ENCODE assay signal across 17 mouse cellular contexts in genomic region chr1:131482242-131482641, GRCm38 (mm10). TPM values are rescaled to one million over a fixed set of nuclear protein-coding genes. Genes with fewer than 3 reads are reported as not detected.
A peak's percentile ranks its signal among the peaks of the same experiment; 100 is the strongest.
DNase-seq lines count a peak whose midpoint lies in the region; ATAC-seq and TF ChIP-seq lines count a peak whose summit lies in the region.
"Had no signal": no experiment of that assay in that cellular context is flagged by ENCODE, and none has a peak within 500 bp of the region (broad histone marks: within the 10 kb centered on the region; RNA-seq: fewer than 3 reads in every experiment).

No protein-coding gene starts in this region.

- no peak for TF ChIP-seq POLR2A in kidney, adult 2 months (IDR thresholded peaks at IDR 0.05; ENCODE audit: low read depth, low read length)

- peaks cover 16% of the 10 kb centered on the region for H3K4me1 ChIP-seq in forebrain, postnatal 0 days (ENCODE audit: insufficient read depth)
- H3K4me1 ChIP-seq in forebrain, embryonic 12.5 days: peaks cover 18% of the 10 kb centered on the region
- peaks cover 16% of the 10 kb centered on the region; the same call in 1 of the 2 replicates for H3K4me1 ChIP-seq in kidney, adult 2 months (ENCODE audit: control insufficient read depth, insufficient read depth, low read length)
- peaks cover 13% of the 10 kb centered on the region for H3K4me1 ChIP-seq in kidney, embryonic 16.5 days (ENCODE audit: insufficient read depth, low read length)
- peaks cover 5% of the 10 kb centered on the region for H3K4me1 ChIP-seq in hindbrain, embryonic 13.5 days (replicated peaks)
- H3K4me1 ChIP-seq: embryonic facial prominence, embryonic 15.5 days; midbrain, embryonic 15.5 days had no signal

- no peak overlapping the region for H3K27ac ChIP-seq in forebrain, postnatal 0 days (ENCODE audit: low read depth, low read length)
- no peak overlapping the region for H3K27ac ChIP-seq in forebrain, embryonic 12.5 days
- H3K27ac ChIP-seq in kidney, adult 2 months (ENCODE audit: insufficient read depth, low read depth, low read length): no peak overlapping the region
- H3K27ac ChIP-seq in kidney, embryonic 16.5 days (ENCODE audit: low read length): no peak overlapping the region
- H3K27ac ChIP-seq in hindbrain, embryonic 13.5 days: no peak overlapping the region
- H3K27ac ChIP-seq: embryonic facial prominence, embryonic 15.5 days; hindbrain, embryonic 12.5 days; midbrain, embryonic 15.5 days had no signal

- H3K4me3 ChIP-seq in forebrain, postnatal 0 days (ENCODE audit: low read depth, low read length): no peak overlapping the region
- H3K4me3 ChIP-seq in forebrain, embryonic 12.5 days (replicated peaks): no peak overlapping the region
- H3K4me3 ChIP-seq in kidney, adult 2 months (ENCODE audit: insufficient read depth, low read depth, low read length): no peak overlapping the region
- no peak overlapping the region for H3K4me3 ChIP-seq in kidney, embryonic 16.5 days (ENCODE audit: low read length)
- no peak overlapping the region for H3K4me3 ChIP-seq in hindbrain, embryonic 13.5 days
- H3K4me3 ChIP-seq: embryonic facial prominence, embryonic 15.5 days; hindbrain, embryonic 12.5 days; left cerebral cortex, adult 2 months; midbrain, embryonic 15.5 days had no signal

- H3K9me3 ChIP-seq in forebrain, postnatal 0 days (ENCODE audit: low read length): no peaks in the 10 kb centered on the region
- H3K9me3 ChIP-seq in forebrain, embryonic 12.5 days: peaks cover 7% of the 10 kb centered on the region; the same call in 1 of the 2 replicates
- peaks cover 12% of the 10 kb centered on the region; the same call in 1 of the 2 replicates for H3K9me3 ChIP-seq in kidney, embryonic 16.5 days (ENCODE audit: low read length)
- no peaks in the 10 kb centered on the region for H3K9me3 ChIP-seq in hindbrain, embryonic 13.5 days
- H3K9me3 ChIP-seq: midbrain, embryonic 15.5 days had no signal

- no peaks in the 10 kb centered on the region for H3K36me3 ChIP-seq in forebrain, postnatal 0 days (ENCODE audit: insufficient read depth)
- H3K36me3 ChIP-seq in forebrain, embryonic 12.5 days (replicated peaks): no peaks in the 10 kb centered on the region
- no peaks in the 10 kb centered on the region for H3K36me3 ChIP-seq in kidney, adult 2 months (ENCODE audit: control insufficient read depth, insufficient read depth, low read length)
- H3K36me3 ChIP-seq in kidney, embryonic 16.5 days (ENCODE audit: insufficient read depth, low read length): no peaks in the 10 kb centered on the region
- no peaks in the 10 kb centered on the region; the same call in 1 of the 2 replicates for H3K36me3 ChIP-seq in hindbrain, embryonic 13.5 days
- H3K36me3 ChIP-seq: embryonic facial prominence, embryonic 15.5 days; midbrain, embryonic 15.5 days had no signal

- no peak for TF ChIP-seq CTCF in forebrain, postnatal 0 days (IDR thresholded peaks at IDR 0.05; ENCODE audit: low read depth)
- no peak for TF ChIP-seq CTCF in kidney, adult 2 months (conservative IDR thresholded peaks at IDR 0.05; ENCODE audit: insufficient read depth, insufficient read length, low read depth, low read length)

- no peak overlapping the region for H3K4me2 ChIP-seq in forebrain, postnatal 0 days (ENCODE audit: low read depth)
- H3K4me2 ChIP-seq in forebrain, embryonic 12.5 days: no peak overlapping the region
- no peak overlapping the region for H3K4me2 ChIP-seq in kidney, embryonic 16.5 days (replicated peaks; ENCODE audit: low read depth, low read length)
- no peak overlapping the region for H3K4me2 ChIP-seq in hindbrain, embryonic 13.5 days
- H3K4me2 ChIP-seq: embryonic facial prominence, embryonic 15.5 days; hindbrain, embryonic 12.5 days; midbrain, embryonic 15.5 days had no signal

- peak; percentile 47; the same call in 1 of the 2 replicates for ATAC-seq in forebrain, postnatal 0 days
- no peak for ATAC-seq in forebrain, embryonic 12.5 days (ENCODE audit: low FRiP score)
- no peak for ATAC-seq in kidney, embryonic 16.5 days (ENCODE audit: low FRiP score, low TSS enrichment)
- ATAC-seq in hindbrain, embryonic 13.5 days (ENCODE audit: low FRiP score): no peak
- ATAC-seq: CD4-positive, CD25-positive, alpha-beta regulatory T cell, adult 4 months; forebrain, embryonic 14.5 days; intestine, embryonic 16.5 days; liver, postnatal 0 days; midbrain, embryonic 15.5 days had no signal

- 77% methylated on average over 3 of the region's 3 CpGs for WGBS in forebrain, postnatal 0 days
- 96% methylated on average over 3 of the region's 3 CpGs for WGBS in forebrain, embryonic 12.5 days
- WGBS in kidney, adult 2 months: 72% methylated on average over 3 of the region's 3 CpGs
- 78% methylated on average over 3 of the region's 3 CpGs for WGBS in kidney, embryonic 16.5 days
- WGBS in hindbrain, embryonic 13.5 days: 89% methylated on average over 3 of the region's 3 CpGs

- no peaks in the 10 kb centered on the region for H3K27me3 ChIP-seq in forebrain, postnatal 0 days (ENCODE audit: insufficient read depth, low read length)
- no peaks in the 10 kb centered on the region for H3K27me3 ChIP-seq in forebrain, embryonic 12.5 days
- no peaks in the 10 kb centered on the region for H3K27me3 ChIP-seq in kidney, adult 2 months (replicated peaks; ENCODE audit: control insufficient read depth, insufficient read depth, low read length)
- H3K27me3 ChIP-seq in kidney, embryonic 16.5 days (ENCODE audit: insufficient read depth, low read length): no peaks in the 10 kb centered on the region
- H3K27me3 ChIP-seq in hindbrain, embryonic 13.5 days: no peaks in the 10 kb centered on the region
- H3K27me3 ChIP-seq: embryonic facial prominence, embryonic 15.5 days; hindbrain, embryonic 12.5 days; midbrain, embryonic 15.5 days had no signal

- H3K9ac ChIP-seq in forebrain, postnatal 0 days: no peak overlapping the region
- H3K9ac ChIP-seq in forebrain, embryonic 12.5 days: no peak overlapping the region
- no peak overlapping the region for H3K9ac ChIP-seq in kidney, embryonic 16.5 days (replicated peaks; ENCODE audit: low read length)
- H3K9ac ChIP-seq in hindbrain, embryonic 13.5 days: no peak overlapping the region
- H3K9ac ChIP-seq: embryonic facial prominence, embryonic 15.5 days; hindbrain, embryonic 12.5 days; liver, postnatal 0 days; midbrain, embryonic 15.5 days had no signal

- no peak for DNase-seq in forebrain, postnatal 0 days
- DNase-seq in kidney, adult 2 months: peak; percentile 65
- DNase-seq in lung, postnatal 36 days: peak; percentile 28
- no peak for DNase-seq in lung, postnatal 25 days (ENCODE audit: low spot score)
- DNase-seq: gastrocnemius, postnatal 36 days; liver, postnatal 0 days; right cerebral cortex, postnatal 4 days had no signal

RNA-seq across cellular contexts. Expression of gene Srgap2, which starts 44.9 kb away (rescaled TPM):
- 61.1 and 68.4 TPM in 2 replicates for total RNA-seq in forebrain, postnatal 0 days (2014; rRNA removed)
- 17.0 and 28.1 TPM in 2 replicates for polyA plus RNA-seq in forebrain, postnatal 0 days (2015; fragmentation: Nextera tagmentation; extraction: Ambion mirVana)
- polyA plus RNA-seq in forebrain, embryonic 12.5 days (2016; fragmentation: Nextera tagmentation; extraction: Ambion mirVana): 17.1 and 22.9 TPM in 2 replicates
- polyA plus RNA-seq in kidney, adult 2 months (2012; rRNA removed): 11.3 and 13.0 TPM in 2 replicates
- 11.5 and 18.1 TPM in 2 replicates for polyA plus RNA-seq in kidney, embryonic 16.5 days (2015; fragmentation: Nextera tagmentation; extraction: Ambion mirVana)
- 16.8 and 17.7 TPM in 2 replicates for polyA plus RNA-seq in hindbrain, embryonic 13.5 days (2015; fragmentation: Nextera tagmentation; extraction: Ambion mirVana)

RNA-seq across cellular contexts. Expression of gene Fam72a, which starts 45.5 kb away (rescaled TPM):
- 0.38 and 1.5 TPM in 2 replicates for total RNA-seq in forebrain, postnatal 0 days (2014; rRNA removed)
- 0.86 and 1.2 TPM in 2 replicates for polyA plus RNA-seq in forebrain, postnatal 0 days (2015; fragmentation: Nextera tagmentation; extraction: Ambion mirVana)
- polyA plus RNA-seq in forebrain, embryonic 12.5 days (2016; fragmentation: Nextera tagmentation; extraction: Ambion mirVana): 5.3 and 5.5 TPM in 2 replicates
- polyA plus RNA-seq in kidney, adult 2 months (2012; rRNA removed): 0.05 and 0.08 TPM in 2 replicates
- polyA plus RNA-seq in kidney, embryonic 16.5 days (2015; fragmentation: Nextera tagmentation; extraction: Ambion mirVana): 2.1 and 2.6 TPM in 2 replicates
- polyA plus RNA-seq in hindbrain, embryonic 13.5 days (2015; fragmentation: Nextera tagmentation; extraction: Ambion mirVana): 1.1 and 1.2 TPM in 2 replicates

Comparison
In these comparisons a context has a peak if more than half of its experiments do, and no peak if none do; other contexts are left out.
1. DNase-seq: peak in kidney, adult 2 months (single experiment) and lung, postnatal 36 days (single experiment); none in forebrain, postnatal 0 days (single experiment) and lung, postnatal 25 days (single experiment).